Mouse (Mus musculus): ENCODE measurements at regions not wholly inside any gene's neighbourhood (a gene's known extent, or its start where the extent isn't known, plus 50 kb on each side); places are given as distances from the start of the nearest gene placed in this dataset.

- peak; percentile 29 to 45 for DNase-seq (ENCODE audit: extremely low spot score in 1 of 2, low spot score in 1 of 2)
These were observed 170.8 kb upstream of the H2al1n start for GRCm38 (mm10) chrX:14040104-14040503.

DNA sequence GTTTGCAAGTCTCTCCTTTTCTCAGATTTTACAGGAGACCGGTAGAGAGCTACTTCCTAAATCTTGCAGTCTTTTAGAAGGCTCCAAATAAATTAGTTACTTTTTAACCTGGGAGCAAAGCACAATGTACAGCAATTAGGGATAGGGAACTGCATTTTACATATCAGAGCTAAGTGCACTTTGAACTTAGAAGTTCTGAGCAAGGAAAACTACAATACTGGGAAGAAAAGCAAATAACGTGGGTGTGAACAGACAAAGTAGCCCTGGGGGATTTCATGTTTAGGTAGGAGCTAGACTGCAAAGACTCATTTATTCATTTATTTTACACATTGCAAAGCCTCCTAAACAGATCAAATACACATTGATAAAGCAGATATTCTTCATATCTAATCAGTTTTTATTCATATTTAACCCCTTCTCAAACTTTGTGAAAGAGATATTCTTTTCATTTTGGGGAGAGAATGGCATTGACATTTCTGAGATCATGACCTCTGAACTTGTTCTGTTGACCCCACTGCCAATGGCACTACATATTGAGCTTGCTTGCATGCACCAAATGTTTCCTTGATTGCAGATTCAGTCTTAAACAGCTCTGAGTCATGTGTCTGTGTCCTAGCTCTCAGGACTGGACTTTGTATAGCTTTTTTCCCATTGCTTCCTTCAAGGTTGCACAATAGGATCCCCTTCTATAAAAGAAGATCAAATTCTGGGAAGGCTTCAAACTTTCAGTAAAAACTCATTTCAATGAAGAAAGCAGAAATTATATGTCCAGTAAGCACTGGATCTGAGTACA, 146.8 kb upstream of the Cask start:
- no peak for DNase-seq (ENCODE audit: extremely low spot score in 1 of 2, low spot score in 1 of 2)

DNA sequence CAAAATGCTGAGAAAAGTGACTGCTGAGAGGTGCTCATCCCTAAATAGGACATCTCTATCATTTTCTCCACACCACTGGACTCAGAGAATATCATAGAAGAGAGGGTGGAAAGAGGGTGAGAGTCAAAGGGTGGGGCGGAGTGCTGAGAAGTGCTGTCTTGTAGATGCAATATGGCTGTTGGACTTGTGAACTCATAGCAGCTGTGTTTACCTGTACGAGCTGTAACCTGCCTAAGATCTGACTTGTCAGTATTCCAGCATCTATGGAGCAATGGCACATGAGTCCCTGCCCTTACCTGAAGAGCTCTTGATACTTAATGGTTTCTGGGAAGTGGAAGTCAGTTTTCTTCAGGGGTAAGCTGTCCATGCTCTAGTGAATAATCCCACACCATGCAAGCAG, 127.8 kb upstream of the Cask start:
- DNase-seq (ENCODE audit: extremely low spot score in 1 of 2, low spot score in 1 of 2) = no peak

Data from frontal cortex, adult 2 months (tissue).